Mouse (Mus musculus) v-Abl transformed pro-B cells (cell line): ENCODE measurements around the gene Shisa5.

Experiments used
- in situ Hi-C, 2 experiments: fragments of 400-800 bp; cut with MboI; formaldehyde crosslinking; loops; one replicate each; pipeline ENCODE4 v1.15.1; 2025; ENCODE audit not compliant: unreplicated experiment in 2 of 2

Shisa5 gene

GRCm38 (mm10) chr9:109016973-109017604 lies 21.3 kb upstream of the Shisa5 start:
- in situ Hi-C loops: no loop called here

GRCm38 (mm10) chr9:109021428-109021827 lies 16.9 kb upstream of the Shisa5 start:
- in situ Hi-C loops: no loop called here

GRCm38 (mm10) chr9:109022866-109023685 lies 15.3 kb upstream of the Shisa5 start:
- in situ Hi-C loops: no loop called here

- in situ Hi-C loops: no loop called here
These were observed 10.8 kb upstream of the Shisa5 start for GRCm38 (mm10) chr9:109027521-109027920.

- in situ Hi-C loops: no loop called here
These were observed 9.9 kb upstream of the Shisa5 start for GRCm38 (mm10) chr9:109028421-109028820.

- in situ Hi-C loops: no loop called here
These were observed 9.4 kb upstream of the Shisa5 start for GRCm38 (mm10) chr9:109028919-109029318.

GRCm38 (mm10) chr9:109030312-109030711 lies 8.1 kb upstream of the Shisa5 start:
- in situ Hi-C loops: no loop called here

- in situ Hi-C loops: no loop called here
These were observed 7.4 kb upstream of the Shisa5 start for GRCm38 (mm10) chr9:109031001-109031400.

GRCm38 (mm10) chr9:109031686-109032085 lies 6.7 kb upstream of the Shisa5 start:
- in situ Hi-C loops: no loop called here

- in situ Hi-C loops: no loop called here
These were observed 5.9 kb upstream of the Shisa5 start for GRCm38 (mm10) chr9:109032435-109032834.

- in situ Hi-C loops: no loop called here
These were observed 568 bp downstream of the Shisa5 start for GRCm38 (mm10) chr9:109038901-109039364.

GRCm38 (mm10) chr9:109039681-109040080 lies 1.3 kb downstream of the Shisa5 start:
- in situ Hi-C loops: no loop called here

GRCm38 (mm10) chr9:109040216-109040615 lies 1.9 kb downstream of the Shisa5 start:
- in situ Hi-C loops: no loop called here

GRCm38 (mm10) chr9:109040906-109041305 lies 2.5 kb downstream of the Shisa5 start:
- in situ Hi-C loops: no loop called here

GRCm38 (mm10) chr9:109041351-109041750 lies 3.0 kb downstream of the Shisa5 start:
- in situ Hi-C loops: no loop called here

- in situ Hi-C loops: loop anchor here (5.0 kb wide), 2 partner anchors 71 to 76 kb away; no protein-coding TSS in a partner anchor
These were observed 7.9 kb downstream of the Shisa5 start for GRCm38 (mm10) chr9:109046306-109046705.

- in situ Hi-C loops: loop anchor here (5.0 kb wide), 2 partner anchors 68 to 73 kb away; no protein-coding TSS in a partner anchor
These were observed 11.0 kb downstream of the Shisa5 start for GRCm38 (mm10) chr9:109049316-109049715.

GRCm38 (mm10) chr9:109049996-109050673 lies 11.8 kb downstream of the Shisa5 start:
- in situ Hi-C loops: loop anchor here (5.0 kb wide), 2 partner anchors 67 to 72 kb away; no protein-coding TSS in a partner anchor

GRCm38 (mm10) chr9:109050674-109050997 lies 12.3 kb downstream of the Shisa5 start:
- in situ Hi-C loops: no loop called here

GRCm38 (mm10) chr9:109051011-109051501 lies 12.7 kb downstream of the Shisa5 start:
- in situ Hi-C loops: no loop called here
